Mouse (Mus musculus) B cell, adult 62 days (primary cell): ENCODE results near the gene Mfap1b. TPM values are rescaled to one million over a fixed set of nuclear protein-coding genes. Genes with fewer than 3 reads are reported as not detected.

ENCODE experiments used
- total RNA-seq: library from RNA; stranded (reverse); gene quantifications from 4 replicates; pipeline ENCODE4 v1.2.4, GENCODE M21; 2023

Gene Mfap1b
- total RNA-seq = 42.9 to 51.5 TPM (median 46.5 TPM) in 4 replicates

GRCm38 (mm10) chr2:121473301-121474179 is at the start of gene Mfap1b:
TSS of gene Mfap1b (minus strand) at chr2:121474067.

GRCm38 (mm10) chr2:121505942-121506882 is 32.3 kb upstream of the Mfap1b start, which contains the start of the genes Mfap1a and Wdr76:
TSS of gene Mfap1a (minus strand) at chr2:121506665.
TSS of gene Wdr76 (plus strand) at chr2:121506723.

GRCm38 (mm10) chr2:121456692-121457642 is 16.9 kb downstream of the Mfap1b start, which contains the start of gene Serinc4:
TSS of gene Serinc4 (minus strand) at chr2:121456781.

GRCm38 (mm10) chr2:121452990-121453389 is 20.9 kb downstream of the Mfap1b start, which contains the start of gene Hypk:
TSS of gene Hypk (plus strand) at chr2:121453290.

GRCm38 (mm10) chr2:121448739-121449535 is 24.9 kb downstream of the Mfap1b start, which contains the start of gene Serf2:
TSS of gene Serf2 (plus strand) at chr2:121449195.

GRCm38 (mm10) chr2:121444178-121444577 is 29.7 kb downstream of the Mfap1b start, which contains the start of gene Ell3:
TSS of gene Ell3 (minus strand) at chr2:121444278.

GRCm38 (mm10) chr2:121413387-121414042 is 60.4 kb downstream of the Mfap1b start, which contains the start of the genes Pdia3 and Catsper2:
TSS of gene Pdia3 (plus strand) at chr2:121413775.
TSS of gene Catsper2 (minus strand) at chr2:121413792.

Other genes with a start within 250 kb of the Mfap1b start
- gene Trp53bp1, start 202.7 kb downstream of the Mfap1b start, total RNA-seq = 89.0 to 109 TPM (median 98.1 TPM) in 4 replicates
- gene Map1a, start 184.5 kb downstream of the Mfap1b start, total RNA-seq = 0.06 to 0.55 TPM (median 0.14 TPM) in 4 replicates
- 24.5 to 29.2 TPM (median 25.0 TPM) in 4 replicates for gene Ppip5k1, start 118.7 kb downstream of the Mfap1b start, total RNA-seq
- gene Ckmt1, start 116.4 kb downstream of the Mfap1b start, total RNA-seq = not detected in 4 replicates
- gene Strc, start 86.9 kb downstream of the Mfap1b start, total RNA-seq = not detected in 4 replicates
- 104 to 133 TPM (median 121 TPM) in 4 replicates for gene Pdia3, start 60.3 kb downstream of the Mfap1b start, total RNA-seq
- gene Catsper2, start 60.3 kb downstream of the Mfap1b start, total RNA-seq = 1.9 to 4.9 TPM (median 2.5 TPM) in 4 replicates
- 77.0 to 92.7 TPM (median 80.8 TPM) in 4 replicates for gene Ell3, start 29.8 kb downstream of the Mfap1b start, total RNA-seq
- 255 to 290 TPM (median 275 TPM) in 4 replicates for gene Serf2, start 24.9 kb downstream of the Mfap1b start, total RNA-seq
- gene Hypk, start 20.8 kb downstream of the Mfap1b start, total RNA-seq = 36.4 to 40.8 TPM (median 39.8 TPM) in 4 replicates
- 0.49 to 1.8 TPM (median 0.80 TPM) in 4 replicates for gene Serinc4, start 17.3 kb downstream of the Mfap1b start, total RNA-seq
- 43.6 to 50.9 TPM (median 46.4 TPM) in 4 replicates for gene Mfap1a, start 32.6 kb upstream of the Mfap1b start, total RNA-seq
- 15.3 to 17.5 TPM (median 17.1 TPM) in 4 replicates for gene Wdr76, start 32.7 kb upstream of the Mfap1b start, total RNA-seq